Mouse (Mus musculus): ENCODE data around the gene Olfr1395. TPM values are rescaled to one million over a fixed set of nuclear protein-coding genes. Genes with fewer than 3 reads are reported as not detected.
"Not testable (repeated sequence)": the region's sequence is repeated elsewhere in the genome, so short reads cannot be mapped to it uniquely, and the experiment has no call there.

Gene Olfr1395
- polyA plus RNA-seq, 1 experiment from 2014 or later = not detected

DNA sequence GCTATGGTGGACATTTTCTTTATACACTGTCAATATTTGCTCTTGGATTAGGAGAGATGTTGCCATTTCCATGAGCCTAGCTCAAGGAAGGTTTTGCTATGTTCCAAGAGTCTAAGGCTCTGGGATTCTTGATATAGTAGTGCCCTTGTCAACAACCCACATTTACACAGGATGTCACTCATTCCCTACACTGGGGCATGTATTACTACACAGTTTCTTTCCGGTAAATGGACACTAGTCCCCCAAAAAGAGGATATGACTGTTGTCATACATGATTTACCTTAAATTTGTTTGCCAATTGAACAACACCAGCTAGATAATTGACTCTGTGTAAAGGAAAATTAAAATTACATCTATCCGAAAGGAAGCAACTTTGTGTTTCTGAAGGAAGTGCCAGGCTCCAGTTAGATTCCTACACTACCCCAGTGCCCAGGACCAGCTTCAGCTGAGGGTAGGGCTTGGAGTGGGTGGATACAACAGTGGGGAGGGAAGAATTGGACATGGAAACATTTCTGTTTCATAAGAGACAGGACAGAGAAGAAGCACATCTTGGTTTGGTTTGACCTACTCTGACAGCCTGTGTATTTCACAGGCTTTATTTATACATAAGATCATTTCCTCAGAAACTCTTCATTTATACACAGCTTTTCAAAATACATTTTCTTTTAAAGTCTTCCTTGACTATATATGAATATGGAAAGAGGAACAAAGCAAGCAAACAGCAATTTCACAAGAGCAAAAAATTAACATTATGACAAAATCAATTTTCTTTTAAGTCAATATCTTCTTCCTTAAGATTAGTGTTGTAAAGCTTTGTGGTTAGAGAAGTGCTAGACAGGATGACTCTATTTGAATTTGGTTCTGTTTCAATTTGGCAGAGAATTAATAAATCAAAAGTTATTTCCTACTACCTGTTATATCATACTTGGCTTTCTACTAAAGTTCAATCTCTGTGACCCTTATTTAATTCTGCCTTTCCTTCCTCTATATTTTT is 15.0 kb downstream of the Olfr1395 start:
- 85% methylated on average over 2 of the region's 2 CpGs for WGBS
- Histone ChIP-seq H3K36me3 (ENCODE audit: control insufficient read depth, insufficient read depth) (no peaks in the 10 kb centered on the region), H3K4me3 (ENCODE audit: low read length) (no peak overlapping the region), H3K27ac (ENCODE audit: low read length) (no peak overlapping the region), H3K4me2 (ENCODE audit: low read depth, low read length) (no peak overlapping the region), H3K4me1 (ENCODE audit: control insufficient read depth, insufficient read depth, low read length) (no peaks in the 10 kb centered on the region), H3K27me3 (ENCODE audit: control insufficient read depth, insufficient read depth, low read length) (no peaks in the 10 kb centered on the region), H3K9ac (ENCODE audit: low read length) (no peak overlapping the region), H3K9me3 (replicated peaks; ENCODE audit: control insufficient read depth, low read length) (no peaks in the 10 kb centered on the region)
- ATAC-seq (replicated peaks; ENCODE audit: extremely low read depth, insufficient read depth, low FRiP score) = no peak

DNA sequence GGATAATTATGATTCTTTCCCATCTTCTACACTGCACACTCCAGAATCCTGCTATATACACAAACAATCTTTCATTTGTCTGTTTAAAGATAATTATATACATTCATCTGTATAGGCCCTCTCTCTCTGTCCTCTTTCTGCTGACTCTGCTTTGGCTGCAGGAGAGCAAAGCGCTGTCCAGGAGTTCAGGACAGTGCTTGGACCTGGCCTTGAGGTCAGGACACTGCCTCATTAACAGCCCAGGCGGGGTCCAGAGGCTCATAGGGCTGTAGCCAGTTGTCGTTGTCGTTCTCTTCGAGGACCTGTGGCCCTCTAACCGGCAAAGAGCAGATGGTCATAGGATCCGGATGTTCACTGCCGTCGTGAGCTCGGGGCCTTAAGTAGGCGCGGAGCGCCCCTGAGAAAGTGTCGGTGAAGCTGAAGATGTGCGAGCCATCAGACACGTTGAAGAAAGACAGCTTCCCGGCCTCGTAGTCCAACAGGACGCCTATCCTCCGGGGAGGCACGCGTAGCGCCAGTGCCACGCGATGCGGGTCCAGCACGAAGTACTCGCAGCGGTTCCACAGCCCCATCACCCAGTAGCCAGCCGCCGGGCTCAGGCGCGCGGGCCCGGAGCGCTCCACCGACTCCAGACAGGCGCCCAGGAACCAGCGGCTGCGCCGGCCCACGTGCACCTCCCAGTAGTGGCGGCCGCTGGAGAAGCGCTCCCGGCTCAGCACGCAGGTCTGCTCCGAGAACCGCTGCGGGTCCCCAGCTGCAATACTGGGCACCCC is 27.0 kb downstream of the Olfr1395 start:
- Histone ChIP-seq H3K27me3 (ENCODE audit: control insufficient read depth, insufficient read depth, low read length) (peaks cover 12% of the 10 kb centered on the region; the same call in 1 of the 2 replicates), H3K4me2 (ENCODE audit: low read depth, low read length) (peak overlapping the region; percentile 58), H3K4me1 (ENCODE audit: control insufficient read depth, insufficient read depth, low read length) (peaks cover 5% of the 10 kb centered on the region), H3K36me3 (ENCODE audit: control insufficient read depth, insufficient read depth) (no peaks in the 10 kb centered on the region), H3K9me3 (replicated peaks; ENCODE audit: control insufficient read depth, low read length) (peaks cover 7% of the 10 kb centered on the region), H3K27ac (ENCODE audit: low read length) (no peak overlapping the region), H3K9ac (ENCODE audit: low read length) (no peak overlapping the region), H3K4me3 (ENCODE audit: low read length) (peak overlapping the region; percentile 37)
- ATAC-seq (replicated peaks; ENCODE audit: extremely low read depth, insufficient read depth, low FRiP score) = 0 out of 2 replicates have a peak, but pooled peaks have one; percentile 14
- 8% methylated on average over 50 of the region's 50 CpGs for WGBS

- Histone ChIP-seq H3K4me2 (ENCODE audit: low read depth, low read length) (no peak overlapping the region), H3K36me3 (ENCODE audit: control insufficient read depth, insufficient read depth) (no peaks in the 10 kb centered on the region), H3K27me3 (ENCODE audit: control insufficient read depth, insufficient read depth, low read length) (peaks cover 12% of the 10 kb centered on the region; the same call in 1 of the 2 replicates), H3K9ac (ENCODE audit: low read length) (no peak overlapping the region), H3K4me3 (ENCODE audit: low read length) (no peak overlapping the region), H3K4me1 (ENCODE audit: control insufficient read depth, insufficient read depth, low read length) (peaks cover 5% of the 10 kb centered on the region), H3K9me3 (replicated peaks; ENCODE audit: control insufficient read depth, low read length) (peaks cover 7% of the 10 kb centered on the region), H3K27ac (ENCODE audit: low read length) (no peak overlapping the region)
- ATAC-seq (replicated peaks; ENCODE audit: extremely low read depth, insufficient read depth, low FRiP score) = no peak
- WGBS = 87% methylated on average over 4 of the region's 4 CpGs
Measured at GRCm38 (mm10) chr11:49170576-49170975, 28.5 kb downstream of the Olfr1395 start.

GRCm38 (mm10) chr11:49175345-49175744 is 33.3 kb downstream of the Olfr1395 start:
- Histone ChIP-seq H3K4me3 (ENCODE audit: low read length) (no peak overlapping the region), H3K27me3 (ENCODE audit: control insufficient read depth, insufficient read depth, low read length) (no peaks in the 10 kb centered on the region), H3K4me2 (ENCODE audit: low read depth, low read length) (no peak overlapping the region), H3K9ac (ENCODE audit: low read length) (no peak overlapping the region), H3K27ac (ENCODE audit: low read length) (no peak overlapping the region), H3K4me1 (ENCODE audit: control insufficient read depth, insufficient read depth, low read length) (no peaks in the 10 kb centered on the region), H3K9me3 (replicated peaks; ENCODE audit: control insufficient read depth, low read length) (no peaks in the 10 kb centered on the region), H3K36me3 (ENCODE audit: control insufficient read depth, insufficient read depth) (no peaks in the 10 kb centered on the region)
- 78% methylated on average over 8 of the region's 8 CpGs for WGBS
- ATAC-seq (replicated peaks; ENCODE audit: extremely low read depth, insufficient read depth, low FRiP score) = no peak

DNA sequence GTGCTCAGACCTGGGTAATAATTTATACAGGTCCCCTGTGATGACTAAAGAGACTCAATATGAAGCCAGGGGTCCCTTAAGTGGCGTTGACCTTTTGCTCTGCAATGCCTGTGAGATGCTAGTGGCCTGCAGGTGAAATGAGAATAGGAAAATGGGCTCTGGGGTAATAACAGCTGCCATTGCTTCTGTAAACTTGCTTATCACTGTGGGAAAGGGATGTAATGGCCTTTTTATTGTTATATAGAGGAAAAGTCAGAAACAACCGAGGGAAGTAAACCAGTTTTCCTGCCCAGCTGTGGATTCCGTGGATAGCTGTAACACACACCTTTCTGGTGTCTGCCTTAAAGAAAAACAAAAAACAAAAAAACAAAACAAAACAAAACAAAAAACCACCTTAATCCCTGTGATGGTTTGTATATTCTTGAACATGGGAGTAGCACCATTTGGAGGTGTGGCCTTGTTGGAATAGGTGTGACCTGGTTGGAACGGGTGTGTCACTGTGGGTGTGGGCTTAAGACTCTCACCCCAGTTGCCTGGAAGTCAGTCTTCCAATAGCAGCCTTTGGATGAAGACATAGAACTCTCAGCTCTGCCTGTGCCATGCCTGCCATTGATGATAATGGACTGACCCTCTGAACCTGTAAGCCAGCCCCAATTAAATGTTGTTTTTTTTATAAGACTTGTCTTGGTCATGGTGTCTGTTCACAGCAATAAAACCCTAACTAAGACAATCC is 34.1 kb downstream of the Olfr1395 start:
- not testable (repeated sequence) for H3K4me1 ChIP-seq (ENCODE audit: control insufficient read depth, insufficient read depth, low read length); H3K9ac ChIP-seq (ENCODE audit: low read length); H3K4me3 ChIP-seq (ENCODE audit: low read length); H3K9me3 ChIP-seq (replicated peaks; ENCODE audit: control insufficient read depth, low read length); ATAC-seq (replicated peaks; ENCODE audit: extremely low read depth, insufficient read depth, low FRiP score); H3K27me3 ChIP-seq (ENCODE audit: control insufficient read depth, insufficient read depth, low read length); H3K36me3 ChIP-seq (ENCODE audit: control insufficient read depth, insufficient read depth); H3K4me2 ChIP-seq (ENCODE audit: low read depth, low read length); H3K27ac ChIP-seq (ENCODE audit: low read length)
- 67% methylated on average over 4 of the region's 4 CpGs for WGBS

DNA sequence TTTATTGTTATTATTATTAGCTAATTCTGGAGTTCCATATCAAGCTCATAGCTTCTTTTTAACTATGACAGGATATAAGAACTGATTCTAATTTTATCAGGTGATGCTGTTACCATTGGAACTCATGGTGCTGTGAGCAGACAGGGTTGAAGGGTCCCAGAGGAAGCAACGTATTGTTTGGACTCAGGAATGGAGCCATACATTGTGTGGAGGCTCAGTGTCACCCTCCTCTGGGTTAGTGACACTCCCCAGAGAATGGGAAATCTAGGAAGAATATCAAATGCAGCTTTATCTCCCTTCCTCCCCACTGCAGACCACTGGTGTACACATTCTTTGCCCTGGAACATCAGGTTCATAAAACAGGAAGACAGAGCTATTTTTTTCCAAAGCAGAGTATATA is 41.1 kb downstream of the Olfr1395 start:
- peak; percentile 35; the same call in 1 of the 2 replicates for ATAC-seq (replicated peaks; ENCODE audit: extremely low read depth, insufficient read depth, low FRiP score)
- Histone ChIP-seq H3K9me3 (replicated peaks; ENCODE audit: control insufficient read depth, low read length) (no peaks in the 10 kb centered on the region), H3K4me1 (ENCODE audit: control insufficient read depth, insufficient read depth, low read length) (no peaks in the 10 kb centered on the region), H3K4me3 (ENCODE audit: low read length) (no peak overlapping the region), H3K27ac (ENCODE audit: low read length) (no peak overlapping the region), H3K36me3 (ENCODE audit: control insufficient read depth, insufficient read depth) (no peaks in the 10 kb centered on the region), H3K27me3 (ENCODE audit: control insufficient read depth, insufficient read depth, low read length) (no peaks in the 10 kb centered on the region), H3K9ac (ENCODE audit: low read length) (no peak overlapping the region), H3K4me2 (ENCODE audit: low read depth, low read length) (no peak overlapping the region)
- WGBS = 47% methylated on average over 1 of the region's 1 CpGs

GRCm38 (mm10) chr11:49186452-49186851 is 44.4 kb downstream of the Olfr1395 start:
- no peaks in the 10 kb centered on the region for H3K27me3 ChIP-seq (ENCODE audit: control insufficient read depth, insufficient read depth, low read length)
- H3K36me3 ChIP-seq (ENCODE audit: control insufficient read depth, insufficient read depth) = no peaks in the 10 kb centered on the region
- H3K9ac ChIP-seq (ENCODE audit: low read length) = no peak overlapping the region
- ATAC-seq (replicated peaks; ENCODE audit: extremely low read depth, insufficient read depth, low FRiP score) = no peak
- no peaks in the 10 kb centered on the region for H3K4me1 ChIP-seq (ENCODE audit: control insufficient read depth, insufficient read depth, low read length)
- peak overlapping the region; percentile 16; the same call in 1 of the 2 replicates for H3K4me2 ChIP-seq (ENCODE audit: low read depth, low read length)
- 75% methylated on average over 6 of the region's 6 CpGs for WGBS
- peak overlapping the region; percentile 23 for H3K4me3 ChIP-seq (ENCODE audit: low read length)
- peak overlapping the region; percentile 30 for H3K27ac ChIP-seq (ENCODE audit: low read length)
- H3K9me3 ChIP-seq (replicated peaks; ENCODE audit: control insufficient read depth, low read length) = no peaks in the 10 kb centered on the region

DNA sequence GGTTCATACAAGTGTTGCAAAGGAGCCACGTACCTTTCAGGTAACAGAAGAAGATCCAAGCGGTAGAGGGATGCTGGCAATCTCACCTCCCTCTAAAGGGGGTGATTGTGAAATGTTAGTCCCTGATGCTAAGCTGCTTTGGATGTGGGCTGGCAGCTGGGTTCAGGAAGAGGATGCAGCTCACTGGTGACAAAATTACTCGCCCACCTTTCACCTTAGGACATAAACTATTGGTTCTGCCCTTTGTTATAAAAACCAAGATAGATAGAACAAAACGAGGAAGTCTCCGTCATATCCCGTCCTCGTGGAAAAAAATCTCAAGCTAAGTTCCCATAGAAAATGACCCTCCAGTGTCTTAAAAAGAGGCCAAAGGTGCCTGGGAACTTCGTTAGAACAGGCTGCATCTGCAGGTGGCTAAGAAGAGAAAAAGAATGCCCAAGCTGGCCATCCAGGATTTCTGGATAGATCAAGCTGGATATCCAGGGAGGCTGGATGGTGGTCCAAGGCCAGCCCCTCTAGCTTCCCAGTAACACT is 44.9 kb downstream of the Olfr1395 start, which contains the start of gene Btnl9:
Gene Btnl9, minus strand, starts transcription at position 205 of the 534 bp plus-strand sequence.
- Histone ChIP-seq H3K4me2 (ENCODE audit: low read depth, low read length) (peak within 1 kb of the TSS; percentile 16; the same call in 1 of the 2 replicates), H3K4me3 (ENCODE audit: low read length) (peak within 1 kb of the TSS; percentile 23), H3K27ac (ENCODE audit: low read length) (peak within 1 kb of the TSS; percentile 40), H3K9me3 (replicated peaks; ENCODE audit: control insufficient read depth, low read length) (no peaks in the 10 kb centered on the region), H3K9ac (ENCODE audit: low read length) (0 out of 2 replicates have a peak within 1 kb of the TSS, but pooled peaks have one; percentile 4), H3K36me3 (ENCODE audit: control insufficient read depth, insufficient read depth) (no peaks in the 10 kb centered on the region), H3K27me3 (ENCODE audit: control insufficient read depth, insufficient read depth, low read length) (no peaks in the 10 kb centered on the region), H3K4me1 (ENCODE audit: control insufficient read depth, insufficient read depth, low read length) (no peaks in the 10 kb centered on the region)
- 0 out of 2 replicates have a peak, but pooled peaks have one; percentile 19 for ATAC-seq (replicated peaks; ENCODE audit: extremely low read depth, insufficient read depth, low FRiP score)
- 62% methylated on average over 8 of the region's 8 CpGs for WGBS
